Mouse (Mus musculus) MEL (cell line): Measurements from ENCODE around the gene Prim2. TPM values are rescaled to one million over a fixed set of nuclear protein-coding genes. Genes with fewer than 3 reads are reported as not detected.

Experiments used
- DNase-seq: peaks from one replicate; pipeline ENCODE4 v3.0.0; 2011; ENCODE audit warnings: low read depth, low spot score
- H3K27ac ChIP-seq: 2 replicates; pipeline ENCODE4 v1.5.1; 2012; ENCODE audit warnings: low read depth, mild to moderate bottlenecking, control low read depth, low read length, moderate library complexity; ENCODE audit not compliant: control insufficient read depth
- H3K27me3 ChIP-seq, 2 experiments: fragments of 150-350 bp in 1 of 2; sonication (generic) in 1 of 2; 2 replicates each; pipeline ENCODE4 v1.6.1; 2012; ENCODE audit warnings: low read length in 2 of 2, mild to moderate bottlenecking in 2 of 2, improper control_type of control experiment in 1 of 2, moderate library complexity in 1 of 2; ENCODE audit not compliant: insufficient read depth in 2 of 2, control insufficient read depth in 1 of 2
- H3K36me3 ChIP-seq, 2 experiments: 2 replicates each; pipeline ENCODE4 v1.6.1; 2012 to 2014; ENCODE audit warnings: low read length in 2 of 2, improper control_type of control experiment in 1 of 2, inconsistent platforms in 1 of 2, mild to moderate bottlenecking in 1 of 2; ENCODE audit not compliant: insufficient read depth in 2 of 2, control insufficient read depth in 1 of 2
- H3K4me1 ChIP-seq, 2 experiments: fragments of 150-350 bp in 1 of 2; sonication (generic) in 1 of 2; 2 replicates each; pipeline ENCODE4 v1.6.1; 2012; ENCODE audit warnings: low read length in 2 of 2, improper control_type of control experiment in 1 of 2, mild to moderate bottlenecking in 1 of 2; ENCODE audit not compliant: insufficient read depth in 2 of 2, control insufficient read depth in 1 of 2
- H3K4me3 ChIP-seq, 2 experiments: fragments of 150-350 bp in 1 of 2; sonication (generic) in 1 of 2; 2 replicates each; pipeline ENCODE4 v1.5.1; 2012; ENCODE audit warnings: low read depth in 2 of 2, low read length in 2 of 2, mild to moderate bottlenecking in 2 of 2, moderate library complexity in 2 of 2, control low read depth in 1 of 2, improper control_type of control experiment in 1 of 2; ENCODE audit not compliant: control insufficient read depth in 1 of 2, insufficient read depth in 1 of 2
- H3K79me2 ChIP-seq: 2 replicates; pipeline ENCODE4 v1.6.1; 2012; ENCODE audit warnings: mild to moderate bottlenecking, low read length, moderate library complexity; ENCODE audit not compliant: control insufficient read depth, poor library complexity, insufficient read depth
- H3K9ac ChIP-seq: 2 replicates; pipeline ENCODE4 v1.6.1; 2012; ENCODE audit warnings: low read depth, mild to moderate bottlenecking, control low read depth, low read length, moderate library complexity; ENCODE audit not compliant: control insufficient read depth, poor library complexity, severe bottlenecking
- H3K9me3 ChIP-seq: fragments of 150-350 bp; sonication (generic); replicated peaks from 2 replicates; pipeline ENCODE4 v1.6.1; 2012; ENCODE audit warnings: mild to moderate bottlenecking, low read length, improper control_type of control experiment, moderate library complexity; ENCODE audit not compliant: insufficient read depth
- CHD1 ChIP-seq: IDR thresholded peaks from 2 replicates; pipeline ENCODE4 v1.6.1; 2012; ENCODE audit warnings: low read depth, mild to moderate bottlenecking, inconsistent platforms, low read length, improper control_type of control experiment
- CHD2 ChIP-seq: IDR thresholded peaks from 2 replicates; pipeline ENCODE4 v1.6.1; 2011; ENCODE audit warnings: low read length, improper control_type of control experiment
- E2F4 ChIP-seq: IDR thresholded peaks from 2 replicates; pipeline ENCODE4 v1.6.1; 2011; ENCODE audit warnings: low read depth, low read length, improper control_type of control experiment, borderline replicate concordance
- EP300 ChIP-seq, 2 experiments: IDR thresholded peaks; 2 replicates each; pipeline ENCODE4 v1.6.1; 2011; ENCODE audit warnings: improper control_type of control experiment in 2 of 2, low read length in 2 of 2, low read depth in 1 of 2, mild to moderate bottlenecking in 1 of 2
- ETS1 ChIP-seq: IDR thresholded peaks from 2 replicates; pipeline ENCODE4 v1.6.1; 2012; ENCODE audit warnings: low read depth, mild to moderate bottlenecking, inconsistent platforms, low read length, improper control_type of control experiment, moderate library complexity
- GATA1 ChIP-seq: IDR thresholded peaks from 2 replicates; pipeline ENCODE4 v1.6.1; 2011; ENCODE audit warnings: low read depth, low read length, improper control_type of control experiment
- JUND ChIP-seq: IDR thresholded peaks from 2 replicates; pipeline ENCODE4 v1.6.1; 2011; ENCODE audit warnings: low read depth, mild to moderate bottlenecking, improper control_type of control experiment, low read length
- MAFK ChIP-seq: IDR thresholded peaks from 2 replicates; pipeline ENCODE4 v1.6.1; 2011; ENCODE audit warnings: low read depth, mild to moderate bottlenecking, low read length, improper control_type of control experiment, borderline replicate concordance
- MAZ ChIP-seq: IDR thresholded peaks from 2 replicates; pipeline ENCODE4 v1.6.1; 2012; ENCODE audit warnings: low read depth, mild to moderate bottlenecking, inconsistent platforms, low read length, improper control_type of control experiment
- MXI1 ChIP-seq: IDR thresholded peaks from 2 replicates; pipeline ENCODE4 v1.6.1; 2011; ENCODE audit warnings: mild to moderate bottlenecking, low read depth, low read length, improper control_type of control experiment
- MYB ChIP-seq: IDR thresholded peaks from 2 replicates; pipeline ENCODE4 v1.6.1; 2011; ENCODE audit warnings: mild to moderate bottlenecking, low read depth, low read length, improper control_type of control experiment
- MYC ChIP-seq: IDR thresholded peaks from 2 replicates; pipeline ENCODE4 v1.6.1; 2011; ENCODE audit warnings: low read depth, mild to moderate bottlenecking, low read length, improper control_type of control experiment, moderate library complexity
- NELFE ChIP-seq: IDR thresholded peaks from 2 replicates; pipeline ENCODE4 v1.6.1; 2011; ENCODE audit warnings: low read depth, low read length, improper control_type of control experiment
- POLR2A ChIP-seq, 2 experiments: IDR thresholded peaks; 2 replicates each; pipeline ENCODE4 v1.6.1; 2011 to 2012; ENCODE audit warnings: low read length in 2 of 2, mild to moderate bottlenecking in 2 of 2, control low read depth in 1 of 2, improper control_type of control experiment in 1 of 2, low read depth in 1 of 2, moderate library complexity in 1 of 2; ENCODE audit not compliant: control insufficient read depth in 1 of 2, insufficient read depth in 1 of 2, poor library complexity in 1 of 2
- POLR2AphosphoS2 ChIP-seq: IDR thresholded peaks from 2 replicates; pipeline ENCODE4 v1.6.1; 2011; ENCODE audit warnings: low read length, improper control_type of control experiment
- RCOR1 ChIP-seq: IDR thresholded peaks from 2 replicates; pipeline ENCODE4 v1.6.1; 2012; ENCODE audit warnings: low read depth, mild to moderate bottlenecking, inconsistent platforms, low read length, improper control_type of control experiment
- SIN3A ChIP-seq: IDR thresholded peaks from 2 replicates; pipeline ENCODE4 v1.6.1; 2012; ENCODE audit warnings: low read length, improper control_type of control experiment, inconsistent platforms
- TCF12 ChIP-seq: IDR thresholded peaks from 2 replicates; pipeline ENCODE4 v1.6.1; 2014; ENCODE audit warnings: low read depth, mild to moderate bottlenecking, inconsistent platforms, low read length, improper control_type of control experiment, moderate library complexity
- USF1 ChIP-seq: IDR thresholded peaks from 2 replicates; pipeline ENCODE4 v1.6.1; 2014; ENCODE audit warnings: low read depth, mild to moderate bottlenecking, inconsistent platforms, low read length, improper control_type of control experiment, moderate library complexity
- USF2 ChIP-seq, 2 experiments: IDR thresholded peaks; 2 replicates each; pipeline ENCODE4 v1.6.1; 2011 to 2012; ENCODE audit warnings: improper control_type of control experiment in 2 of 2, low read length in 2 of 2, borderline replicate concordance in 1 of 2, inconsistent platforms in 1 of 2, low read depth in 1 of 2, mild to moderate bottlenecking in 1 of 2; ENCODE audit not compliant: insufficient read depth in 1 of 2
- ZKSCAN1 ChIP-seq: IDR thresholded peaks from 2 replicates; pipeline ENCODE4 v1.6.1; 2012; ENCODE audit warnings: low read depth, mild to moderate bottlenecking, inconsistent platforms, low read length, improper control_type of control experiment, moderate library complexity
- ZMIZ1 ChIP-seq: IDR thresholded peaks from 2 replicates; pipeline ENCODE4 v1.6.1; 2012; ENCODE audit warnings: low read depth, mild to moderate bottlenecking, inconsistent platforms, low read length, improper control_type of control experiment, moderate library complexity
- polyA plus RNA-seq, 2 experiments: library from polyadenylated mRNA; stranded (reverse) in 1 of 2; unstranded in 1 of 2; fragments of >175 nt in 1 of 2; fragments of >200 nt in 1 of 2; gene quantifications; 2 replicates each; pipeline versions ENCODE4 v1.2.1 to v1.2.4; 2012; ENCODE audit warnings: low replicate concordance in 2 of 2, low read depth in 1 of 2; ENCODE audit not compliant: insufficient read length in 2 of 2, insufficient read depth in 1 of 2, missing spikeins in 1 of 2
- total RNA-seq: library from RNA; depleted of rRNA; stranded (reverse); fragments of 300-350 nt; gene quantifications from 2 replicates; pipeline ENCODE4 v1.2.3, GENCODE M21; 2012

Gene Prim2
- total and polyA plus RNA-seq, 3 experiments = 36.1 to 48.9 TPM; not detected in 1

DNA sequence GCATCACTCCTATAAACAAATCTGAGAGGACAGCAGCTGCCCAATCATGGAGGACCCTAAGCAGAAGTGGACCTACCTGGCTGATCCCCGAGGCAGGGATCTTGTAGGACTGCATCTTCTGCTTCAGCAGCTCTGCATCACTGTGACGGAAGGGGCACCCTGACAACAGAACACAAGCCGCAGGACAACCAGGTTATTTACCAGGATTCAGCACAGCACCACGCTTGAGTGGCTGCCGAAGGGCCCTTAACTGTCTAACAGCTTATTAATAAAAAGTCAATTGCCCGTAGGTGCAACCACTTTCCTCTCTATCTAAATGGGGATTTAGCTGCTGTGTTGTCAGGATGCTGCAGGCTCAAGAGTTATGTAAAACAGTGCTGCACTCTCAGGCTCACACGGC is 189.2 kb downstream of the Prim2 start:
- Histone ChIP-seq H3K79me2 (no peaks in the 10 kb centered on the region), H3K36me3 (peaks cover 0 to 5% of the 10 kb centered on the region in 2 experiments; a peak in 2 of 4 replicates), H3K27ac (no peak overlapping the region), H3K27me3 (no peaks in the 10 kb centered on the region), H3K4me1 (no peaks in the 10 kb centered on the region), H3K4me3 (no peak overlapping the region), H3K9ac (no peak overlapping the region), H3K9me3 (no peaks in the 10 kb centered on the region)
- DNase-seq = no peak
- TF ChIP-seq USF1 = no peak
- TF ChIP-seq GATA1 = no peak
- TF ChIP-seq MXI1 = no peak
- TF ChIP-seq NELFE = no peak
- TF ChIP-seq MAZ = no peak
- TF ChIP-seq MYB = no peak
- TF ChIP-seq CHD1 = no peak

DNA sequence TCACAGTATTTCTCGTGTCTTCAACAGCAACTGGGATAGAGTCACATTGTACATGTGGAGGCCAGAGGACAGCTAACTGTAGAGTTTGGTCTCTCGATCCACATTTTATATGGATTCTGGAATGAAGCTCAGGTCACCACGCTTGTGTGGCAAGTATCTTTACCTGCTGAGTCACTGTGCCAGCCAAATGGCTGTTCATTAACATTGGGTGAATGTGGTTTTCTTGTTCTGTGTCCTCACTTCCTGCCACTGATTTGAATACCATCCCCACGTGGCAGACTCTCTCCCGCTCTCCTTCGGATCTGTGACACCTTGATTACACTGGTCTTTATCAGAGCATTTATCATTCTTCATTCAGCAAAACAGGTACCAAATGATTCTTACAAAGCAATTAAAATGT is 198.5 kb downstream of the Prim2 start:
- H3K27ac ChIP-seq = no peak overlapping the region
- 0 out of 4 replicates have a peak, but pooled peaks cover 0 to 2% of the 10 kb centered on the region in 2 experiments for H3K36me3 ChIP-seq
- no peaks in the 10 kb centered on the region for H3K27me3 ChIP-seq
- TF ChIP-seq POLR2AphosphoS2 (no peak), POLR2A (IDR thresholded peaks at IDR 0.05; ENCODE audit: control insufficient read depth in 1 of 2, insufficient read depth in 1 of 2, low read depth in 1 of 2, low read length in 2 of 2, poor library complexity in 1 of 2) (no peak), ETS1 (no peak), ZKSCAN1 (no peak), NELFE (no peak)
- H3K9me3 ChIP-seq = no peaks in the 10 kb centered on the region
- H3K4me1 ChIP-seq = no peaks in the 10 kb centered on the region
- no peak for DNase-seq
- H3K9ac ChIP-seq = no peak overlapping the region
- no peaks in the 10 kb centered on the region for H3K79me2 ChIP-seq
- no peak overlapping the region for H3K4me3 ChIP-seq

- Histone ChIP-seq H3K27ac (no peak overlapping the region), H3K9me3 (no peaks in the 10 kb centered on the region)
Measured at GRCm38 (mm10) chr1:33470222-33470621, 199.4 kb downstream of the Prim2 start.

More at GRCm38 (mm10) chr1:33470222-33470621, 199.4 kb downstream of the Prim2 start:
- Histone ChIP-seq H3K79me2 (no peaks in the 10 kb centered on the region), H3K36me3 (0 out of 4 replicates have a peak, but pooled peaks cover 0 to 2% of the 10 kb centered on the region in 2 experiments), H3K4me3 (no peak overlapping the region), H3K4me1 (no peaks in the 10 kb centered on the region), H3K9ac (no peak overlapping the region), H3K27me3 (no peaks in the 10 kb centered on the region)
- no peak for DNase-seq
- TF ChIP-seq ZMIZ1 (no peak), RCOR1 (no peak), TCF12 (no peak), MAFK (no peak), EP300 (IDR thresholded peaks at IDR 0.05; ENCODE audit: low read depth in 1 of 2, low read length in 2 of 2) (no peak), E2F4 (no peak), MAZ (no peak), USF1 (no peak), JUND (no peak), CHD2 (no peak), MYC (no peak), USF2 (IDR thresholded peaks at IDR 0.05; ENCODE audit: borderline replicate concordance in 1 of 2, insufficient read depth in 1 of 2, low read depth in 1 of 2, low read length in 2 of 2) (no peak), SIN3A (no peak)
